Mouse (Mus musculus) embryonic facial prominence, embryonic 13.5 days (tissue): ENCODE measurements around the gene Syt1. TPM values are rescaled to one million over a fixed set of nuclear protein-coding genes. Genes with fewer than 3 reads are reported as not detected.

Experiments
- ATAC-seq: fragments of 200-750 bp; cut with Nextera tagmentation; 2 replicates; pipeline ENCODE4 v1.8.0; 2017; ENCODE audit warnings: low read depth; ENCODE audit not compliant: insufficient number of reproducible peaks, insufficient read depth, low FRiP score, low TSS enrichment
- H3K27ac ChIP-seq: fragments of 300-500 bp; sonication (generic); 2 replicates; pipeline ENCODE4 v1.5.1; 2015; ENCODE audit warnings: moderate library complexity, mild to moderate bottlenecking, inconsistent platforms
- H3K27me3 ChIP-seq: fragments of 300-500 bp; sonication (generic); 2 replicates; pipeline ENCODE4 v1.6.1; 2015; ENCODE audit warnings: mild to moderate bottlenecking, inconsistent platforms
- H3K36me3 ChIP-seq: fragments of 300-500 bp; sonication (generic); 2 replicates; pipeline ENCODE4 v1.6.1; 2015; ENCODE audit warnings: mild to moderate bottlenecking, inconsistent platforms
- H3K4me1 ChIP-seq: fragments of 300-500 bp; sonication (generic); 2 replicates; pipeline ENCODE4 v1.6.1; 2015; ENCODE audit warnings: inconsistent platforms
- H3K4me2 ChIP-seq: fragments of 300-500 bp; sonication (generic); 2 replicates; pipeline ENCODE4 v1.6.1; 2015; ENCODE audit warnings: moderate library complexity, mild to moderate bottlenecking, inconsistent platforms
- H3K4me3 ChIP-seq: fragments of 300-500 bp; sonication (generic); 2 replicates; pipeline ENCODE4 v1.5.1; 2015; ENCODE audit warnings: mild to moderate bottlenecking, inconsistent platforms
- H3K9ac ChIP-seq: fragments of 300-500 bp; sonication (generic); 2 replicates; pipeline ENCODE4 v1.6.1; 2015; ENCODE audit warnings: mild to moderate bottlenecking, inconsistent platforms
- H3K9me3 ChIP-seq: fragments of 300-500 bp; sonication (generic); 2 replicates; pipeline ENCODE4 v1.6.1; 2016; ENCODE audit warnings: inconsistent platforms
- WGBS: fragments of 180-500 bp; shearing (Covaris S2); methylation state at CpG from one replicate; pipeline ENCODE4 v1.1.7; 2015; ENCODE audit warnings: mixed read lengths; 5-methylcytosine and 5-hydroxymethylcytosine counted together
- polyA plus RNA-seq: library from polyadenylated mRNA; unstranded; fragments of >200 nt; fragmentation: Nextera tagmentation; extraction: Ambion mirVana; gene quantifications from 2 replicates; pipeline ENCODE4 v1.2.1, GENCODE M21; 2015

Gene Syt1
- polyA plus RNA-seq, 1 experiment from 2014 or later = 2.6 TPM

DNA sequence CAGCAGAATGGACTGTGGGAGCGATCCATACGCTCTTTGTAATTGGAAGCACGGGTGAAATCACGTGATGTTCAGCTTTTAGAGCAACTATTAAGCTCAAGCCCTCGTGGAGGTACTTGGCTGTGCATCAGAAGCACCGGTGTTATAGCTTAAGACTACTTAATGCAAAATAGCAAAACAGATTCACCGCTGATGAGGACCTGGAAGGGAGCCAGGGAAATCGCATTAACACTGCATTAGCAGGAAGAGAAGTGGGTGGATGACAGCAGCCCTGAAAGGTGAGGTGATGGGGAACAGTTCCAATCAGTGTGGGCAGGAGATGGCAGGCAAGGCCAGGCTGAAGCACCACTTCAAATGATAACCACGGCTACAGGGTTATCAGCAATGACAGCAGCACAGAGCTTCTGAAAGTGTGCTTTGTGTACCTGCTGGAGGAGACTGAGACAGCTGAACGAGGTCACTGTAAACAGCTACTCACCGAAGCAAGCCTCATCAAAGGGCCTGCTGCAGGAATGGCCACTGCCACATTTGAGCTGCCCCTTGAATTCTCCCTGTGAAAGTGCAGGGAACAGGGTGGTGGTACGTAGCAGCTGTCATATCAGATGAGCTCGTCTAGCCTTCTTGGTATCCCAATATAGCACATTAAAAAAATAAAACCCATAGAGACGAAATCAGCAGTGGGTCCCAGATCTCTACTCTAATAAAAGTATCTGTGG lies 330.9 kb downstream of the Syt1 start:
- no peak overlapping the region for H3K4me3 ChIP-seq
- no peaks in the 10 kb centered on the region for H3K27me3 ChIP-seq
- 64% methylated on average over 14 of the region's 14 CpGs for WGBS
- 0 out of 2 replicates have a peak, but pooled peaks have one; percentile 37 for ATAC-seq
- H3K4me1 ChIP-seq = no peaks in the 10 kb centered on the region
- H3K9me3 ChIP-seq = no peaks in the 10 kb centered on the region
- H3K36me3 ChIP-seq = no peaks in the 10 kb centered on the region
- H3K9ac ChIP-seq = no peak overlapping the region
- no peak overlapping the region for H3K4me2 ChIP-seq
- H3K27ac ChIP-seq = no peak overlapping the region

DNA sequence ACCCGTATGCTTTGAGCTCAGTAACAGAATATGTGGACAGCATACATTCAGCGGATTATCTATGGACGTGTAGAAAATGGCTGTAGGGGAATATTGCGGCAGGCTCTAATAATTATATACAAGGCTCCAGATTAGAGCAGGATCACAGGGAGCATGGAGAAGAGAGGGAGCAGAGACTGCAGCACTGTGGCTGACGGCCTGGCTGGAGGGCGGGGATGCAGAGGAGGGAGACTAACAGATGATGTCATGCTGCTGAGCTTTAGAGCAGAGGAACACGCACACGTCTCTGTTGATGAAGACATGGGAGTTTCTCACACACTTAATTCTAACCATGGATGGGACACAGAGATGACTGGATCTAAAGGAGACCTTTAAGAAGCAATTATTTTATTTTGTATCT lies 333.7 kb downstream of the Syt1 start:
- WGBS = 78% methylated on average over 8 of the region's 8 CpGs
- H3K27ac ChIP-seq = no peak overlapping the region
- H3K4me1 ChIP-seq = no peaks in the 10 kb centered on the region
- H3K9ac ChIP-seq = no peak overlapping the region
- no peak for ATAC-seq
- no peaks in the 10 kb centered on the region for H3K27me3 ChIP-seq
- no peaks in the 10 kb centered on the region for H3K36me3 ChIP-seq
- no peak overlapping the region for H3K4me3 ChIP-seq
- H3K4me2 ChIP-seq = no peak overlapping the region
- H3K9me3 ChIP-seq = no peaks in the 10 kb centered on the region

DNA sequence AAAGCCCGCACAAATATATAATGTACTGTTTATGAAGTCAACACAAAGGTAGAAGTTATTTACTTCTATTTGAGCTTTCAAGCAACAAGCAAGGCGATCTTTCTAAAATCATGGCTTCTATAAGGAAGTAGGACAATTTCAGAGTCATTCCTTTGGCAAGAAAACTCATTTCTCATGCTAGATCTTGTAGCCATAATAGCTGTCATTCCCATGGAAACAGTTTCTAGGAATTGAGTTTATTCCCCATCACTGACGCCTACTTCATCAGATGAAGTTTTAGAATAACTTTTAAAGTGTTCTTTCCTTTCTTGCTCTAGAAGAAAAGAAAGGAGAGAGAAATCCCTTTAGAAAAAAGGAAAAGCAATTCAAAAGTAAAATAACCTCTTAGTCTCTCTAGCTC lies 341.8 kb downstream of the Syt1 start:
- no peaks in the 10 kb centered on the region for H3K27me3 ChIP-seq
- H3K4me1 ChIP-seq = no peaks in the 10 kb centered on the region
- no peak overlapping the region for H3K4me3 ChIP-seq
- no peak for ATAC-seq
- H3K9ac ChIP-seq = no peak overlapping the region
- WGBS = 89% methylated on average over 3 of the region's 3 CpGs
- no peak overlapping the region for H3K4me2 ChIP-seq
- no peaks in the 10 kb centered on the region for H3K36me3 ChIP-seq
- no peaks in the 10 kb centered on the region for H3K9me3 ChIP-seq
- no peak overlapping the region for H3K27ac ChIP-seq

DNA sequence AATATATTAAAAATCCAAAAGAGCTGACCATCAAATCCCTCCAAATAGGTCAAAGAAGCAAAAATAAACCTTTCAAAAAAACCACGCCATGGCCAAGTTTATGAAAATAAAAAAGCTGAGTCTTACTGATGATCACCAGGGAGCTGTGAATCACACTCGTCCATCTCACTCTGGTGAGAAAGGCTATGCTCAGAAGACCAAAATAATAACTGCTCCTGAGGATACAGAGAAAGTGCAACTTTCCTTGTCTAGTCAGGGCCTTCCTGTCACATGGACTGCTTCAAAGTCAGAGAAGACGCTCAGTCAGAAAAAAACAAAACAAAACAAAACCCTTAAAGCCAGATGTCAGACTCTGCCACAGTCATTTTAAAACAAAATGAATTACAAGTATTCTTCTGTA lies 350.5 kb downstream of the Syt1 start:
- Histone ChIP-seq H3K36me3 (no peaks in the 10 kb centered on the region), H3K9me3 (no peaks in the 10 kb centered on the region), H3K4me3 (no peak overlapping the region), H3K27ac (no peak overlapping the region), H3K27me3 (no peaks in the 10 kb centered on the region), H3K4me2 (no peak overlapping the region), H3K9ac (no peak overlapping the region), H3K4me1 (no peaks in the 10 kb centered on the region)
- WGBS = 65% methylated on average over 3 of the region's 3 CpGs
- no peak for ATAC-seq

DNA sequence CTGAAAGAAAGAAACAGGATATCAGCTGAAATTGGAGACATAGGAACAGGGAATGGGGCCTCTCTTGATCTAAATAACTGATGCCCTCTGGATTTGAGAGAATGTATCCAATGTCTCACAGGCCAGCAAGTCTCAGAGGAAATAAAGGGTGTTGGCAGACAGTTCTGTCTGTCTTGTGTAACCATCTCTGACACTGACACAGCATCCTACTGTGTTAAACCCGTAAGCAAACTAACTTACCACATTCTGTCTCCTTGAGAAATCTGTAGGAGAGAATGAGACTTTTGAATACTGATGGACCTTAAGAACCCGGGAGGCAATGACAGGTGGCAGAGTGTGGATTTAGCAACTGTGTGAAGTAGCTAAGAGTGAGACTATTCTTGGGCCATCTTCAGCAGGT lies 352.5 kb downstream of the Syt1 start:
- no peaks in the 10 kb centered on the region for H3K27me3 ChIP-seq
- no peak overlapping the region for H3K27ac ChIP-seq
- H3K4me3 ChIP-seq = no peak overlapping the region
- H3K36me3 ChIP-seq = no peaks in the 10 kb centered on the region
- H3K9ac ChIP-seq = no peak overlapping the region
- H3K9me3 ChIP-seq = no peaks in the 10 kb centered on the region
- H3K4me2 ChIP-seq = no peak overlapping the region
- ATAC-seq = no peak
- H3K4me1 ChIP-seq = no peaks in the 10 kb centered on the region
- WGBS = 70% methylated on average over 2 of the region's 2 CpGs

DNA sequence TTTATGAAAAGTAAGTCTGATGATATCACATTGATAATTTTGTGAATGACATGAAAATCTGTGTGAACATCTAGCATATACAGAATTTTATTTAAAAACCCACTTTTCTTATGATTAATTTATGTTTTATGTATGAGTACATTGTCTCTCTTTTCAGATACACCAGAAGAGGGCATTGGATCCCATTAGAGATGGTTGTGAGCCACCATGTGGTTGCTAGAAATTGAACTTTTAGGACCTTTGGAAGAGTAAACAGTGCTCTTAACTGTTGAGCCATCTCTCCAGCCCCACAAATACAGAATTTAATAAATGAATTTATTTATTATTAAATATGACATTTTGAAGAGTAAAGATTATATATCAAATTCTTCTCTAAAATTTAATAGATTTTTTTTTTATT lies 353.1 kb downstream of the Syt1 start:
- ATAC-seq = no peak
- no peak overlapping the region for H3K9ac ChIP-seq
- no peak overlapping the region for H3K4me2 ChIP-seq
- H3K27me3 ChIP-seq = no peaks in the 10 kb centered on the region
- H3K36me3 ChIP-seq = no peaks in the 10 kb centered on the region
- no peak overlapping the region for H3K27ac ChIP-seq
- H3K4me1 ChIP-seq = no peaks in the 10 kb centered on the region
- no peaks in the 10 kb centered on the region for H3K9me3 ChIP-seq
- H3K4me3 ChIP-seq = no peak overlapping the region

DNA sequence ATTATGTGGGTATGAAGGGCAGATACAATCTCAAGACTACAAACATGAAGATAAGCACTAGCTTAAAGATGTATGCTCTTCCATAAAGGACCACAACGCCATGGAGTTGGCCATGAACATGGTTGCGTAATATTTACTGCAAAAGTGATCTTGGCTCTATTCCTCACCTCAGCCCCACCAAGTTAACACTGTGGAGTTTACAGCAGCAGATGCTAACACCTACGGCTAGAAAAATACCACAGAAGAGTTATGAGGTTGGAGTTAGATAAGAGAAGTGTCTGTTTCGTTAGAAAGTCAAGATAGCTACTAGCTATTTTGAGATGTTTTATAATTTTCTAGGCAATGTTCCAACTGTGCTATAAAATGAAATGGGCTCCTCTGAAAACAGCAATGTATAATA lies 353.9 kb downstream of the Syt1 start:
- Histone ChIP-seq H3K4me2 (no peak overlapping the region), H3K4me1 (no peaks in the 10 kb centered on the region), H3K9ac (no peak overlapping the region), H3K36me3 (no peaks in the 10 kb centered on the region), H3K27ac (no peak overlapping the region), H3K27me3 (no peaks in the 10 kb centered on the region), H3K4me3 (no peak overlapping the region), H3K9me3 (no peaks in the 10 kb centered on the region)
- no peak for ATAC-seq
- WGBS = 90% methylated on average over 4 of the region's 4 CpGs

DNA sequence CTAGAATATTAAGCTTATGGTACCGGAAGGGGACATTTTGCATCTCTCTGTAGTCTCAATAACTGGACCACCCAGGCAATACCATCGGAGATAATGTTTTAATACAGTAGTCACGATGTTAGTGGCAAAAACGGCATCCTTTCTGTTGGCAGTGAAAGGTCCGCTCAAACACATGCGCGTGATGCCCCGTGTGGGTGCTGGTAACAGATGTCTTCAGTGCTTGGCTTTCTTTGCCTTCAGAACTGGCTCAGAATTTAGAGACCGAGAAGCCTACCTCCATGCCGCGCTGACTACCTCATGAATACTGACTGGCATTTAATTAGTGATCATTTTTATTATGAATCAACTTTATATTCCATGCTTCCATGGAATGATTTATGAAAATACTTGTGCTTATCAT lies 355.7 kb downstream of the Syt1 start:
- H3K9me3 ChIP-seq = no peaks in the 10 kb centered on the region
- no peak overlapping the region for H3K4me2 ChIP-seq
- no peak overlapping the region for H3K9ac ChIP-seq
- H3K27me3 ChIP-seq = no peaks in the 10 kb centered on the region
- no peaks in the 10 kb centered on the region for H3K4me1 ChIP-seq
- WGBS = 95% methylated on average over 11 of the region's 11 CpGs
- no peak overlapping the region for H3K4me3 ChIP-seq
- no peak for ATAC-seq
- H3K27ac ChIP-seq = no peak overlapping the region
- no peaks in the 10 kb centered on the region for H3K36me3 ChIP-seq

DNA sequence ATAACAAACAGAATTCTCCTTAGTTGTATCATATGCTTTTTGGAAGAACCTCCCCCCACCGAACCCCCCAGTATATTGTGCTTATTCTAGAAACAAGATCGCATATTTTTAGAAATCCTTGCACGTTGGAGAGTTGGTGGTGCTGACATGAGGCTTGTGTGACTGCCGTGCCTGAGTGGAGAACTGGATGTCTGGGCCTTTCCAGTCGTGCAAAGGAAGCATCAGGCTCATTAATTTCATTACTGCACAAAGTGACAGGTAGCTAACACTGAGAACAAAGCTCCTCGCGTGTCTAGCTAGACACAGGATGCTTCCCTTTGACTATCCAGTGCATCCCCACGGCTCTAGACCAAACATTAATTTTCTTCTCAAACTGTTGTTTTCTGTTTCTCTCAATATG lies 358.0 kb downstream of the Syt1 start:
- Histone ChIP-seq H3K27me3 (no peaks in the 10 kb centered on the region), H3K9ac (no peak overlapping the region), H3K4me2 (no peak overlapping the region), H3K27ac (no peak overlapping the region), H3K36me3 (no peaks in the 10 kb centered on the region), H3K4me3 (no peak overlapping the region), H3K9me3 (no peaks in the 10 kb centered on the region), H3K4me1 (no peaks in the 10 kb centered on the region)
- ATAC-seq = no peak
- WGBS = 74% methylated on average over 8 of the region's 8 CpGs

DNA sequence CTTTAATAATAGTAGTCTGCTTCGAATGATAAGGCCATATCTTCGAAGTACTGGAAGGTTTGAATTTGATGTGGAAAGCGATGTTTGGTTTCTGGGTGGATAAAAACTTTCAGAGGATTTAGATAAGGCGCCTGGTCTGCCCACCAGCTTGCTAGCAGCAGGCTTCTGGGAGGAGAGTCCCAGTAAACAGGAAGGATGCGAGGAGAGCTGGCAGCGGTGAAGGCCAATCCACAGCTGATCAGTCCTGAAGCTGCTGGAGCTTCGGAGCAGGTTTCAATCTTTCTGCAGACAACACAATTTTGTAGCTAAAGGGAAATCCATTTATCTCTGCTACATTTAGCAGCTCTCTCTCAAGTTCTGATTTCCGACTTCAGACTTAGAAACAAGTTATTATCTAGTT lies 358.7 kb downstream of the Syt1 start:
- Histone ChIP-seq H3K27ac (no peak overlapping the region), H3K9me3 (no peaks in the 10 kb centered on the region), H3K27me3 (no peaks in the 10 kb centered on the region), H3K36me3 (no peaks in the 10 kb centered on the region), H3K9ac (no peak overlapping the region), H3K4me1 (no peaks in the 10 kb centered on the region), H3K4me2 (no peak overlapping the region), H3K4me3 (no peak overlapping the region)
- no peak for ATAC-seq
- 81% methylated on average over 8 of the region's 8 CpGs for WGBS

DNA sequence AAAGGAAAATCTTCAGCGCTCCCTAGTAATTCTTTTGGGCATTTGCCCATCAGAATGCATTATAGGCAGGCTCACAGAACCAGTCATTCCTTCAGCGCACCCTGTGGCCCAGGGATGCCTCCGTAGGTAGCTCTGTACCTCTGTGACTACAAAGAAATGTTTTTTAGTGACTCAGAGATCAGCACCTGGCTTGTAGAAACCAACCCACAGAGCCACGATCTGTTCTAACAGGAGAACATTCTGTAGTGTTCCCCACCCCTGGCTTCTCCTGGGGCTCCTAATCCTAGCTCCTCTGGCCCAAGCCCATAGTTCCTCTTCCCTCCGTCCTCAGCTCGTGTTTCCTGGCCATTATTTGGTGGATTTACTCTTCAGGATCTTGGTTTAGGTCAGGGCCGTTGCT lies 361.6 kb downstream of the Syt1 start:
- H3K4me1 ChIP-seq = no peaks in the 10 kb centered on the region
- ATAC-seq = no peak

DNA sequence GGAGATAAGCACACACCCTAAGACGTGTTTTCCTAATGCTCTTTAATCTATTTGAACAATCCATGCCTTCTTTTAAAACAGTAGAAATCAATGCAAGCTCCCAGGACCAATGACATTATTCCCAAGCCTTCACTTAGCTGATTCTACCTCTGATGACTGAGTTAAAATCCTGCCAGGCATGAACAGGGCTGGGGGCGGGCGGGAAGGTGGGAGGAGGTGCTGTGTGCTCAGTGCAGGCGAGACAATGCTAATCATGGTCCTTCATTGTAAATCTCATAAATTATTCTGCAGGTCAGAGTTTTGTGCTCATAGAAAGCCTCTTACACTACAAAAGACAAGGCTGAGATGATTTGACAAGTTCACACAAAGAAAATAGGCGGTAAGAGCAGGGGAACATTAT lies 366.9 kb downstream of the Syt1 start:
- ATAC-seq = no peak

More for the DNA sequence above, 361.6 kb downstream of the Syt1 start:
- Histone ChIP-seq H3K27me3 (no peaks in the 10 kb centered on the region), H3K4me3 (no peak overlapping the region), H3K4me2 (no peak overlapping the region), H3K9me3 (no peaks in the 10 kb centered on the region), H3K9ac (no peak overlapping the region), H3K36me3 (no peaks in the 10 kb centered on the region), H3K27ac (no peak overlapping the region)
- 69% methylated on average over 7 of the region's 7 CpGs for WGBS

More for the DNA sequence above, 366.9 kb downstream of the Syt1 start:
- Histone ChIP-seq H3K4me1 (no peaks in the 10 kb centered on the region), H3K4me2 (no peak overlapping the region), H3K36me3 (no peaks in the 10 kb centered on the region), H3K4me3 (no peak overlapping the region), H3K9me3 (no peaks in the 10 kb centered on the region), H3K9ac (no peak overlapping the region), H3K27me3 (no peaks in the 10 kb centered on the region), H3K27ac (no peak overlapping the region)
- 67% methylated on average over 5 of the region's 5 CpGs for WGBS
